Mouse (Mus musculus): Measurements from ENCODE around the gene Pkd2l1.
A peak's percentile ranks its signal among the peaks of the same experiment; 100 is the strongest.
"Not testable (repeated sequence)": the region's sequence is repeated elsewhere in the genome, so short reads cannot be mapped to it uniquely, and the experiment has no call there.

Gene Pkd2l1

GRCm38 (mm10) chr19:44157005-44157404, 35.2 kb downstream of the Pkd2l1 start:
- DNase-seq: no peak

- DNase-seq: no peak
These were observed 38.5 kb downstream of the Pkd2l1 start for GRCm38 (mm10) chr19:44153781-44154180.

GRCm38 (mm10) chr19:44148991-44149390, 43.3 kb downstream of the Pkd2l1 start:
- DNase-seq: no peak

GRCm38 (mm10) chr19:44148345-44148744, 43.9 kb downstream of the Pkd2l1 start:
- no peak for DNase-seq

GRCm38 (mm10) chr19:44146951-44147350, 45.3 kb downstream of the Pkd2l1 start:
- no peak for DNase-seq

GRCm38 (mm10) chr19:44146568-44146879, 45.7 kb downstream of the Pkd2l1 start:
- no peak for DNase-seq

GRCm38 (mm10) chr19:44145702-44146567, 46.3 kb downstream of the Pkd2l1 start, which contains the start of gene Bloc1s2:
Gene Bloc1s2, minus strand, starts transcription at chr19:44146446.
- DNase-seq: peak; percentile 91 to 92

- DNase-seq: no peak
These were observed 47.9 kb downstream of the Pkd2l1 start for GRCm38 (mm10) chr19:44144366-44144765.

GRCm38 (mm10) chr19:44135960-44136485, 56.2 kb downstream of the Pkd2l1 start:
- DNase-seq: no peak

- DNase-seq: peak; percentile 76 to 78
These were observed 56.9 kb downstream of the Pkd2l1 start, which contains the start of gene Cwf19l1 for GRCm38 (mm10) chr19:44135072-44135959. Gene Cwf19l1, minus strand, starts transcription at chr19:44135876.

GRCm38 (mm10) chr19:44132917-44133316, 59.3 kb downstream of the Pkd2l1 start:
- DNase-seq: no peak

GRCm38 (mm10) chr19:44128560-44128959, 63.7 kb downstream of the Pkd2l1 start:
- DNase-seq: no peak

- no peak for DNase-seq
These were observed 64.3 kb downstream of the Pkd2l1 start for GRCm38 (mm10) chr19:44127729-44128497.

- no peak for DNase-seq
These were observed 71.1 kb downstream of the Pkd2l1 start for GRCm38 (mm10) chr19:44121137-44121536.

GRCm38 (mm10) chr19:44120686-44121085, 71.6 kb downstream of the Pkd2l1 start:
- not testable (repeated sequence) for DNase-seq

- DNase-seq: no peak
These were observed 74.4 kb downstream of the Pkd2l1 start for GRCm38 (mm10) chr19:44117793-44118192.

- no peak for DNase-seq
These were observed 80.5 kb downstream of the Pkd2l1 start for GRCm38 (mm10) chr19:44111706-44112105.

- DNase-seq: no peak
These were observed 81.9 kb downstream of the Pkd2l1 start for GRCm38 (mm10) chr19:44110356-44110755.

GRCm38 (mm10) chr19:44108996-44109395, 83.2 kb downstream of the Pkd2l1 start:
- no peak for DNase-seq

- no peak for DNase-seq
These were observed 84.4 kb downstream of the Pkd2l1 start for GRCm38 (mm10) chr19:44107661-44108521.
